In the genomic region with DNA sequence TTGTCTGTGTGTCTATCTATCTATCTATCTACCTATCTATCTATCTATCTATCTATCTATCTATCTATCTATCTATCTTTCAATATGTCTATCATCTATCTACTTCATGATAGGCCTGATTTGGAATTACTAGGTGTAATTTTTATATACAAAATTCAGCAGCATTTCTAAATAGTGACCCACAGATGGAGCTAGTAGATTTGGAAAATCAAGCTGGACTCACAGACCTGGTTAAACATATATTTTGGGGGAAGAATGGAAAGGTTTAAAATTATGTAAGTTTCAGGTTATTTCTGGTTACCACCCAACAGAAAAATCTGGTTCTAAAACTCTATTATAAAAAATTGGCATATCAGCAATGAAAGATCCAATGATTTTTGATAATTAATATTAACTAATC, we compare ENCODE assay signal across 24 mouse cellular contexts.
DNase-seq lines count a peak whose midpoint lies in the region; ATAC-seq and TF ChIP-seq lines count a peak whose summit lies in the region.
"Had no signal": no experiment of that assay in that cellular context is flagged by ENCODE, and none has a peak within 500 bp of the region (broad histone marks: within the 10 kb centered on the region; RNA-seq: fewer than 3 reads in every experiment).

No protein-coding gene starts in this region.

- no peak overlapping the region for H3K4me3 ChIP-seq in hindbrain, postnatal 0 days (ENCODE audit: low read length)
- no peak overlapping the region for H3K4me3 ChIP-seq in hindbrain, embryonic 11.5 days (ENCODE audit: low read depth, low read length)
- H3K4me3 ChIP-seq in midbrain, embryonic 14.5 days (replicated peaks; ENCODE audit: low read depth, low read length), result no peak overlapping the region
- no peak overlapping the region for H3K4me3 ChIP-seq in midbrain, embryonic 10.5 days
- H3K4me3 ChIP-seq in lung, postnatal 0 days (ENCODE audit: low read depth, low read length), result no peak overlapping the region
- H3K4me3 ChIP-seq: embryonic facial prominence, embryonic 10.5 days; forebrain, embryonic 15.5 days; heart, embryonic 13.5 days; hindbrain, embryonic 12.5 days had no signal

- no peak for ATAC-seq in hindbrain, postnatal 0 days
- no peak for ATAC-seq in hindbrain, embryonic 11.5 days (ENCODE audit: low FRiP score)
- no peak for ATAC-seq in midbrain, embryonic 14.5 days (ENCODE audit: low FRiP score, low TSS enrichment)
- no peak for ATAC-seq in lung, postnatal 0 days
- ATAC-seq: activated CD4-positive, CD25-positive, alpha-beta regulatory T cell, adult 4 months; CD4-positive, CD25-positive, alpha-beta regulatory T cell, adult 4 months; forebrain, embryonic 15.5 days; intestine, embryonic 16.5 days had no signal

- peak; percentile 43 for DNase-seq in hindbrain, postnatal 0 days (ENCODE audit: low spot score)
- DNase-seq in hindbrain, embryonic 11.5 days (ENCODE audit: low spot score), result no peak
- DNase-seq in midbrain, embryonic 14.5 days, result peak; percentile 43
- no peak for DNase-seq in midbrain, embryonic 10.5 days (ENCODE audit: low spot score)
- peak; percentile 5 for DNase-seq in adipocyte (ENCODE audit: low spot score)
- DNase-seq in lung, postnatal 14 days, result no peak
- no peak for DNase-seq in lung, postnatal 0 days (ENCODE audit: low spot score)
- DNase-seq: adrenal gland, adult 2 months; adrenal gland, postnatal 25 days; B cell, adult 2 months; cerebellum, adult 11-12 months; cerebellum, adult 9-10 months; cerebellum, postnatal 25 days; gastrocnemius, postnatal 36 days; heart, adult 11 months; heart, postnatal 36 days had no signal

- no peak overlapping the region for H3K9ac ChIP-seq in hindbrain, postnatal 0 days (replicated peaks; ENCODE audit: low read length)
- H3K9ac ChIP-seq in hindbrain, embryonic 11.5 days (ENCODE audit: low read depth, low read length), result no peak overlapping the region
- no peak overlapping the region for H3K9ac ChIP-seq in midbrain, embryonic 14.5 days (replicated peaks; ENCODE audit: low read length)
- H3K9ac ChIP-seq in lung, postnatal 0 days (replicated peaks; ENCODE audit: low read depth), result no peak overlapping the region
- H3K9ac ChIP-seq: forebrain, embryonic 15.5 days; heart, embryonic 13.5 days; hindbrain, embryonic 12.5 days had no signal

- TF ChIP-seq CTCF in hindbrain, postnatal 0 days (IDR thresholded peaks at IDR 0.05; ENCODE audit: low read depth), result peak; percentile 28; the same call in 1 of the 2 replicates
- TF ChIP-seq CTCF in lung, postnatal 0 days (IDR thresholded peaks at IDR 0.05), result no peak

- TF ChIP-seq EP300 in lung, postnatal 0 days (IDR thresholded peaks at IDR 0.05), result no peak

- H3K36me3 ChIP-seq in hindbrain, postnatal 0 days (ENCODE audit: insufficient read depth, low read length), result no peaks in the 10 kb centered on the region
- H3K36me3 ChIP-seq in hindbrain, embryonic 11.5 days (ENCODE audit: control insufficient read depth, insufficient read depth, low read length), result no peaks in the 10 kb centered on the region
- no peaks in the 10 kb centered on the region for H3K36me3 ChIP-seq in midbrain, embryonic 14.5 days (ENCODE audit: control insufficient read depth, insufficient read depth, low read length)
- no peaks in the 10 kb centered on the region for H3K36me3 ChIP-seq in midbrain, embryonic 10.5 days
- no peaks in the 10 kb centered on the region for H3K36me3 ChIP-seq in lung, postnatal 0 days (ENCODE audit: insufficient read depth, low read length)
- H3K36me3 ChIP-seq: embryonic facial prominence, embryonic 10.5 days; forebrain, embryonic 15.5 days; G1E; heart, embryonic 13.5 days; hindbrain, embryonic 12.5 days had no signal

- H3K4me2 ChIP-seq in hindbrain, postnatal 0 days (ENCODE audit: low read depth, low read length), result no peak overlapping the region
- H3K4me2 ChIP-seq in hindbrain, embryonic 11.5 days (replicated peaks; ENCODE audit: low read depth, low read length), result no peak overlapping the region
- H3K4me2 ChIP-seq in midbrain, embryonic 14.5 days (ENCODE audit: low read length), result no peak overlapping the region
- H3K4me2 ChIP-seq in lung, postnatal 0 days (replicated peaks; ENCODE audit: low read depth, low read length), result no peak overlapping the region
- H3K4me2 ChIP-seq: forebrain, embryonic 15.5 days; heart, embryonic 13.5 days; hindbrain, embryonic 12.5 days had no signal

- H3K27ac ChIP-seq in hindbrain, postnatal 0 days, result no peak overlapping the region
- no peak overlapping the region for H3K27ac ChIP-seq in hindbrain, embryonic 11.5 days (ENCODE audit: low read depth, low read length)
- no peak overlapping the region for H3K27ac ChIP-seq in midbrain, embryonic 14.5 days (replicated peaks; ENCODE audit: low read depth, low read length)
- H3K27ac ChIP-seq in midbrain, embryonic 10.5 days (replicated peaks), result no peak overlapping the region
- no peak overlapping the region for H3K27ac ChIP-seq in lung, postnatal 0 days (ENCODE audit: low read length)
- H3K27ac ChIP-seq: embryonic facial prominence, embryonic 10.5 days; forebrain, embryonic 15.5 days; heart, embryonic 13.5 days; hindbrain, embryonic 12.5 days had no signal

- H3K27me3 ChIP-seq in hindbrain, postnatal 0 days (ENCODE audit: insufficient read depth, low read length), result no peaks in the 10 kb centered on the region
- no peaks in the 10 kb centered on the region for H3K27me3 ChIP-seq in hindbrain, embryonic 11.5 days (ENCODE audit: control insufficient read depth, insufficient read depth, low read length)
- no peaks in the 10 kb centered on the region for H3K27me3 ChIP-seq in midbrain, embryonic 14.5 days (ENCODE audit: control insufficient read depth, insufficient read depth, low read length)
- H3K27me3 ChIP-seq in midbrain, embryonic 10.5 days (ENCODE audit: low read depth, poor library complexity, severe bottlenecking), result no peaks in the 10 kb centered on the region
- H3K27me3 ChIP-seq in lung, postnatal 0 days (replicated peaks; ENCODE audit: insufficient read depth, low read length), result no peaks in the 10 kb centered on the region
- H3K27me3 ChIP-seq: forebrain, embryonic 15.5 days; heart, embryonic 13.5 days; hindbrain, embryonic 12.5 days had no signal

- H3K9me3 ChIP-seq in hindbrain, postnatal 0 days (ENCODE audit: low read length), result no peaks in the 10 kb centered on the region
- no peaks in the 10 kb centered on the region for H3K9me3 ChIP-seq in hindbrain, embryonic 11.5 days (ENCODE audit: control insufficient read depth, low read length)
- H3K9me3 ChIP-seq in midbrain, embryonic 14.5 days (ENCODE audit: control insufficient read depth, low read length), result no peaks in the 10 kb centered on the region
- H3K9me3 ChIP-seq in midbrain, embryonic 10.5 days (replicated peaks), result no peaks in the 10 kb centered on the region
- no peaks in the 10 kb centered on the region for H3K9me3 ChIP-seq in lung, postnatal 0 days (ENCODE audit: low read length)
- H3K9me3 ChIP-seq: embryonic facial prominence, embryonic 10.5 days; forebrain, embryonic 15.5 days; G1E; heart, embryonic 13.5 days; hindbrain, embryonic 12.5 days had no signal

- H3K4me1 ChIP-seq in hindbrain, postnatal 0 days (ENCODE audit: insufficient read depth, low read length), result no peaks in the 10 kb centered on the region
- H3K4me1 ChIP-seq in hindbrain, embryonic 11.5 days (replicated peaks; ENCODE audit: control insufficient read depth, insufficient read depth, low read length), result no peaks in the 10 kb centered on the region
- no peaks in the 10 kb centered on the region for H3K4me1 ChIP-seq in midbrain, embryonic 14.5 days (ENCODE audit: control insufficient read depth, insufficient read depth, low read length)
- no peaks in the 10 kb centered on the region for H3K4me1 ChIP-seq in midbrain, embryonic 10.5 days
- H3K4me1 ChIP-seq in lung, postnatal 0 days (ENCODE audit: insufficient read depth, low read depth, low read length), result no peaks in the 10 kb centered on the region
- H3K4me1 ChIP-seq: embryonic facial prominence, embryonic 10.5 days; forebrain, embryonic 15.5 days; heart, embryonic 13.5 days; hindbrain, embryonic 12.5 days had no signal

Comparison
In these comparisons a context has a peak if more than half of its experiments do, and no peak if none do; other contexts are left out.
1. DNase-seq: peak in hindbrain, postnatal 0 days (single experiment), midbrain, embryonic 14.5 days (single experiment) and adipocyte (single experiment); none in hindbrain, embryonic 11.5 days (single experiment), midbrain, embryonic 10.5 days (single experiment), lung, postnatal 14 days (single experiment) and lung, postnatal 0 days (single experiment).